Mouse (Mus musculus) B cell, adult 2 months (primary cell): ENCODE measurements around the gene Sirt7.
"Not testable (repeated sequence)": the region's sequence is repeated elsewhere in the genome, so short reads cannot be mapped to it uniquely, and the experiment has no call there.

ENCODE experiments used
- DNase-seq, 2 experiments: peaks; one replicate each; pipeline ENCODE4 v3.0.0; 2022

Sirt7 gene

GRCm38 (mm10) chr11:120616617-120617294, 8.3 kb downstream of the Sirt7 start:
- DNase-seq: no peak

DNA sequence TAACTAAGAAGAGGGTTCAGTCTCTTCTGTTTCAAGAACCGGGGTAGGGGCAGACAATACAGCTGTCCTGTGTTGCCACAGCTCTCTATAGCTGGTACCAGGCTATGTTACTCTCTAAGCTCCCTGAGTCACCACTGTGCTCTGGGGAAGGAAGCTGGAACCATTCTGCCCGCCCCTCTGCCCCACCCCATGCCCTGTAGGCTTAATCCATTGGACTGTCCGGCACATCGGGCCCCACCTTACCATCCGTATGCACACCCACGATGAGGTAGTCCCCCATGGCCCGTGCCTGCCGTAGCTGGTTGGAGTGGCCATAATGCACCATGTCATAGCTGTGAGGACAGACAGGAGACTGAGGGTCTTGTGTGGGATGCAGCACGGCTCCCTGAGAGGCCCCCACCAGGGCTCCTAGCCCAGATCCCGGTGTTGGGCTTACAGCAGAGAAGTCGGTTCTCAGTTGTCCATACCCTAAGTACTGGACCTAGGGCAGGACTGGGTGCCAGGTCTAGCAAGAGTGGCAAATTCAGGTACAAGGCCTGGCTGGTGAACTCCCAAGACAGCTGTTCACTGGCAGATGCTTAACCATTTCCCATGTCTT, 9.3 kb downstream of the Sirt7 start:
- no peak for DNase-seq

GRCm38 (mm10) chr11:120615167-120615566, 9.9 kb downstream of the Sirt7 start:
- DNase-seq: no peak

DNA sequence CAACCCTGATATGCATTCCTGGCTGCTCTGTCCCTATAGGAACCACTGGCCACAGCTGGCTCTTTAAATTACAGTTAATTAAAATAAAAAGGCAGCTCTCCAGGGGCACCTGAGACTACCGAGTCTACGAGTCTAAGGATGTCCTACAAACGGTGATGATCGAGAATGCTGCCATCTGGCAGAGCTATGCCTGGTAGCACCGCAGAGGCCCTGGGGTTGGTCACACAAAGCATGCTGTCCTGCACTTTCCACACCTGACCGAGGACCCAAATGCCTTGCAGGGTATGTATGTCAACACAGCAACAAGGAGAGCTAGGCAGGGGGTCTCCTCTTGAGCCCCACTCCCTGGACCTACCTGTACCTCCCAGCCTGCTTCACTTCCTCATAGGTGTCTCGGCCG, 11.1 kb downstream of the Sirt7 start:
- no peak for DNase-seq

GRCm38 (mm10) chr11:120613481-120613972, 11.5 kb downstream of the Sirt7 start:
- DNase-seq: no peak

GRCm38 (mm10) chr11:120612763-120613162, 12.3 kb downstream of the Sirt7 start:
- DNase-seq: peak; percentile 83 to 84

GRCm38 (mm10) chr11:120610477-120611046, 14.5 kb downstream of the Sirt7 start:
- DNase-seq: no peak

DNA sequence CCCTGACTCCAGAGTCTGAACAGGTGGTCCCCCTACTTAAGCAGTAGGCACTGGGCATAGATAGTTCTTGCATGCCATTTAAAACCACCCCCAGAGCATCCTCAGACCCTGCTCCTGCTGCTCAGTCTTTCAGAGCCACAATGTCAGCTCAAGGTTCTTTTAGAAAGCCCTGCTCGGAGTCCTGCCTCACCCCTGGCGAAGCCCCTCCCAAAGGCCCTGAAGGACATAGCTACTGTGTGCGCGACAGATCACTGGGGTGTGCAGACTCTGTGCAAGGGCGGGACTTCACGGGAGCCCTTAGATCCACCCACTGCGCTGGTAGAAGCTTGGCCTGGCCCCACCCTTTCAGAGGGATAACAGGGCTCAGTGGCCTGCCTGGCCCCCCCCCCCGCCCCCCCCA, 15.8 kb downstream of the Sirt7 start:
- no peak for DNase-seq

DNA sequence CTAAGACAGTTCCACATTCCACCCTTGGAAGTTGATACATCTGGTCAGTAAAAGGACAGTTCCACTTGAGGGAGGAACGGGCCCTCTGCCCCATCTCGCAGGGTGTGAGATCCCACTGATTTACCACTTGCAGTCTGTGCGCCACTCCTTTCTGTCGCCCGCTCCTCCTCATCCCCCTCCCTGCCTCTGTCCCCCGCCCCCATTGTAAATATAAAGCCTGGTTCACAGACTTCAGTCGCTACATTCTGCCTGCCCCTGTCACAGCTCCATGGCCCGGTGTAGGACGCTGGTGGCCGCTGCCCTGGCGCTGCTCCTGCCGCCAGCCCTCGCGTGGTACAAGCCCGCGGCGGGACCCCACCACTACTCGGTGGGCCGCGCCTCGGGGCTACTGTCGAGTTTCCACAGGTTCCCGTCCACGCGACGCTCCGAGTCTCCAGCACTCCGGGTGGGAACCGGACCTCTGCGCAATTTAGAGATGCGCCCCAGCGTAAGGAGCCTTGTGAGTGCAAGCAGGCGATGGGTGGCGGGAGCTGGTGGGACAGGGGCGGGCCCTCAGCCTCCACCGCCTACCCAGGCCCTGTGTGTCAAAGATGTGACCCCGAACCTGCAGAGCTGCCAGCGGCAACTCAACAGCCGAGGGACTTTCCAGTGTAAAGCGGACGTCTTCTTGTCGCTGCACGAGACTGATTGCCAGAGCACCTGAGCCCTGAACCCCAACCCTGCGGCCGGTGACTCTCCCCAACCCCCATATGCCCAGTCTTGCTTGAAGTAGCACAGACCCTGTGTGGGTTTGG, 16.6 kb downstream of the Sirt7 start, which contains the start of gene Npb:
TSS of gene Npb (plus strand) at position 237 of the 794 bp plus-strand sequence.
- no peak for DNase-seq

DNA sequence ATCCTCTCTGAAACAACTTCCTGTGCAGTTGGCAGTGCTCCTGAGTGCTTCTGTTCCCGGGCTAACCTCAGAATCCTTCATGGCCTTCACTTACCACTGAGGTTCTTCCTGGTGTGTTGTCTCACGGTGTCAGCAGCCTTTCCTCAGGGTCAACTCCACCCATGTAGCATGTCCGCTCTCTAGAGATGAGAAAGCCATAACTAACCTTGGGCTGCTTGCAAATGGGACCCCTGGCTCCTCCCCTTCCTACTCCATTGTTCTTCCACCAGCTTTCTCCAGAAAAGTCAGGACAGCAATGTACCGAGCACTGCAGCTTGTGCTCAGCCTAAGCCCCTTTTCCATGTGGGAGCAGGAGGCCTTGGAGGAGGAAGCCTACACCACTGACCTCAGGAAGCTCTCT, 18.3 kb downstream of the Sirt7 start:
- no peak for DNase-seq

DNA sequence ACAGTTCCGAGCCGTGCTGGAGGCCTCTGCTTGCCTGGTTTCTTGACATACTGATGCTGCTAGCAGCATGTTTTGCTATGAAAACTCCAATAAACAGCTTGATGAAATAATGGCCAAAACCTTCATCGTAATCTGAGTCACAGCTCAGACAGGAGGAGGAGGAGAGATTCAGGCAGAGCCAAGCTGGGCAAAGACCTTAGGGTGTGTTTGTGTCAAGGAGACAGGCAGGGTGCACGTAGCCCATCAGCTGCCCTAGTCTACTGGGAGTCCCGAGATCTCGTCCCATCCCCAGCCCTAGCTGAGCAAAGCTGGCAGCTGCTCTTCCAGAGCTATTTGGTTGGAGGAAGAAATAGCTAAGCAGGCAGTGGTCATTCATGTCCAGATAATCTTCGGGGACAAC, 19.4 kb downstream of the Sirt7 start:
- DNase-seq: no peak

DNA sequence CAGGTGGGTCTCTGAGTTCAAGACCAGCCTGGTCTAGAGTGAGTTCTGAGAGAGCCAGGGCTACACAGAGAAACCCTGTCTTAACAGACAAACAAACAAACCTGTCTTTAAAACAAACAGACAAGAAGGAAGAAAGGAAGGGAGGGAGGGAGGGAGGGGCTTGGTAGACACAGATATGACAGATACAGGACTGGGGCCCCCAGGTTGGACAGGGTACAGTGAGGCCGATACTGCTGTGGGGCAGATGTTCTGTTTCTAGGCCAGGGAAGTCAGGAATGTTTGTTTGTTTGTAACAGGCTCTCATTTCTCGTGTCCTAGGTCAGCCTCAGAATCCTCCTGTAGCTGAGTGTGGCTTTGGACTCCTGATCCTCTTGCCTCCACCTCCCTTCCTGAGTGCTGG, 21.5 kb downstream of the Sirt7 start:
- DNase-seq: no peak

- no peak for DNase-seq
These were observed 24.3 kb downstream of the Sirt7 start for GRCm38 (mm10) chr11:120600716-120601115.

- DNase-seq: no peak
These were observed 26.0 kb downstream of the Sirt7 start for GRCm38 (mm10) chr11:120598990-120599549.

DNA sequence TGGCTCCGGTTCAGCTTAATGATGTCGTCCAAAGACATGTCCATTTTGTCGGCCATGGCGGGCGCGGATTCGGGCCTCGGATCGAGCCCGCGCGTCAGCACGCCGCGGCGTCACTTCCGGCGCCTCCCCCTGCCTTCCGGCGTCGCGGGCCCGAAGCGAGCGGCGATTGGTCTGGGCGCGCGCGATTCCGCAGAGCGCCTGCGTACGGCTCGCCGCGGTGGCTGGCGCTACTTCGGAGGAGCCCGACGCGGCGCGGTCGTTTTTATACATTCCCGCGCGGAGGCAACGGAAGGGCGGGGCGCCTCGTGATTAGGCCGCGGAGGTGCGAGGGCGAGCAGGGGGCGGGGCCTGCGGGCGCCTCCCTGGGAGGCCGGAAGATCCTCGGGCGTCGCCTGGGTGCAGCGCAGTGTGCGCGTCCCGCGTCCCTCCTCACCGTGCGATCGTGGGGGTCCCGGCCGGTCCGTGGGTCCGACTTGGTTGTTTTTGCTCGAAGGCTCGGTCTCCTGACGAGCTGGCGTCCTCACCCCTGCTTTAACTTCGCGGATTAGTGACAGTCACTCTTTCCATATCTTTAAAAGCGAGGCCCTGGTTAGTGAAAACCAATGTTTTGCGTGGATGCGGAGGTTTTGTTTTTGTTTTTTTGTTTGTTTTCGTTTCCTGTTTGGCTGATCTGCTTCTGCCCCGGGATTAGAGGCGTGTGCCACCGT, 26.6 kb downstream of the Sirt7 start, which contains the start of the genes Alyref and Anapc11:
TSS of gene Alyref (minus strand) at position 83 of the 707 bp plus-strand sequence.
TSS of gene Anapc11 (plus strand) at position 139 of the 707 bp plus-strand sequence.
- DNase-seq: peak; percentile 96 to 98

- peak in 1 of 2 experiments; percentile 36 for DNase-seq
These were observed 27.5 kb downstream of the Sirt7 start for GRCm38 (mm10) chr11:120597240-120598235.

GRCm38 (mm10) chr11:120588531-120588930, 36.5 kb downstream of the Sirt7 start:
- DNase-seq: no peak

DNA sequence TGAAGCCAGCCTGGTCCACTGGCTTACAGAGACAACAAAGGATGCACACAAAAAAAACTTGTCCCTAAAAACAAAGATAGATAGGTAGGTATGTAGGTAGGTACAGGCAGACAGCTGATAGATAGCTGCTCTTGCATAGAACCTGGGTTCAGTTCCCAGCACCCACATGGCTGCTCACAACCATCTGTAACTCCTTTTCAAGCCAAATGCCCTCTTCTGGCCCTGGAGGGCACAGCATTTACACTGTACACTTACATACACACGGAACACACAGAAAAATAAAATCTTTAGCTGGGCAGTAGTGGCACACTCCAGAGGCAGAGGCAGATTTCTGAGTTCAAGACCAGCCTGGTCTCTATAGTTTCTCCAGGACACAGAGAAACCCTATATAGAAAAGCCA, 41.1 kb downstream of the Sirt7 start:
- DNase-seq: peak in 1 of 2 experiments; percentile 9

DNA sequence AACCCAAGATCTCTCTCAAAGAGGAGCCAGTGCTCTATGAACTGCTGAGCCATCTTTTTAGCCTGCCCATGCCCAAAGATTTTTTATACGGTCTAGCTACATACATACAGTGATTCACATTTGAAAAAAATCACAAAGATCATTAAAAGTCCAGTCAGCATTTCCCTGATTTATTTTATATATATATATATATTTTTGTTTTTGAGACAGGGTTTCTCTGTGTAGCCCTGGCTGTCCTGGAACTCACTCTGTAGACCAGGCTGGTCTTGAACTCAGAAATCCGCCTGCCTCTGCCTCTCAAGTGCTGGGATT, 42.1 kb downstream of the Sirt7 start:
- DNase-seq: not testable (repeated sequence)

DNA sequence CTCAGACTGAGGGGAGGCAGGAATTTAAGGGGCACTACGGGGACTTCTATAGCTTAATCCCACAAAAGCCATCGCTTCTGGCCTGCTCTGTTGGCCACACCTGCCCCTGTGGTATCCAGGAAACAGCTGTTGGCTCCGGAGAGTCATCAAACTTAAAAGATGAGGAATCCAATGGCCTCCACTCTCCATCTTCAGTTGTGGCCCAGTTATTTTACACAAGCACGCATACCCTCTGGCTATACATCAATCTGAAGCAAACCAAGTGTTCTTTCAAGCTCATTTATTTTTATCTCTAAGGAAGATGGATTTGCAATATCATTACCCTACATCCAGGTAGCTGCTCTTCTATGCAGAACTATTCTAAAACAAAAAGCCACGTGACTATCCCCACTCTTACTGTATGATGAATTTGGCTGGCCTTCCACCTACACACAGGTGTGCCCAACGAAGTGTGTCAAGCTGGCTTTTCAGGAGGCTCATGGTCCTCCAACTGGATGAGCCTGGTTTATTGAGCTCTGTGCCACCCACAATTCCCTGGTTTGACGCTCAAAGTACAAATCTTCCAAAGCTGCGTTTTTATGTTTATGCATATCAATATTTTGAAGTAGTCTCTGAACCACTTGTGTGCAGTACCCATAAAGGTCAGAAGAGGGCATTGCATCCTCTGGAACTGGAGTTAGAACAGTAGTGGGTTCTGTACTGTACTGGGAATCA, 42.6 kb downstream of the Sirt7 start:
- DNase-seq: peak; percentile 70
